Mouse (Mus musculus): ENCODE measurements at regions not wholly inside any gene's neighbourhood (a gene's known extent, or its start where the extent isn't known, plus 50 kb on each side); places are given as distances from the start of the nearest gene placed in this dataset.

DNA sequence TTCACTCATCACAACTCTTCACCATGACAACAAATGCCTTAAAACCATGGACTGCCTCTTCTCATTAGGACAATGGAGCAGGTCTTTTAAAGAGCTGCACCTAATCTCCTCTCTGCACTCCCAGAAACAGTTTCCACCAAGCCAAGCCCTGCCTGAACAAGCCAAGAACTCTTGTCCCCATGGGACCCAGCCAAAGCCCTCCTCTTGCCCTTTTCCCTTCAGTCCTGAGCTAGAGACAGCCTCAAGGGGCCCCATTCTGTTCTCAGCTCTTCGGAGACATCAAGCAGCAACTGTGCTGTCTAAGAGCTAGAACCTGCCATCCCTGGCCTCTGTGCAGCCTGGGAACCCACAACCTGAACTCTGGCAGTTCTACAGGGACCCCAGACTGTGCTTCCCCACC lies 345.0 kb upstream of the Irak1bp1 start:
- Histone ChIP-seq H3K36me3 (replicated peaks; ENCODE audit: control insufficient read depth, insufficient read depth, low read length) (no peaks in the 10 kb centered on the region), H3K4me2 (ENCODE audit: low read depth, low read length) (no peak overlapping the region), H3K27me3 (ENCODE audit: control insufficient read depth, insufficient read depth, low read length) (no peaks in the 10 kb centered on the region), H3K4me1 (ENCODE audit: control insufficient read depth, insufficient read depth) (no peaks in the 10 kb centered on the region), H3K4me3 (ENCODE audit: low read depth, low read length) (no peak overlapping the region), H3K27ac (ENCODE audit: low read depth) (no peak overlapping the region), H3K9ac (replicated peaks; ENCODE audit: low read depth, low read length) (no peak overlapping the region), H3K9me3 (replicated peaks; ENCODE audit: control insufficient read depth, low read length) (no peaks in the 10 kb centered on the region)
- ATAC-seq (ENCODE audit: insufficient read depth, low read depth) (no peak), DNase-seq (ENCODE audit: low spot score) (no peak)
- 54% methylated on average over 1 of the region's 1 CpGs for WGBS
- TF ChIP-seq CTCF (IDR thresholded peaks at IDR 0.05; ENCODE audit: low read depth) (no peak), EP300 (IDR thresholded peaks at IDR 0.05; ENCODE audit: low read depth) (no peak)

DNA sequence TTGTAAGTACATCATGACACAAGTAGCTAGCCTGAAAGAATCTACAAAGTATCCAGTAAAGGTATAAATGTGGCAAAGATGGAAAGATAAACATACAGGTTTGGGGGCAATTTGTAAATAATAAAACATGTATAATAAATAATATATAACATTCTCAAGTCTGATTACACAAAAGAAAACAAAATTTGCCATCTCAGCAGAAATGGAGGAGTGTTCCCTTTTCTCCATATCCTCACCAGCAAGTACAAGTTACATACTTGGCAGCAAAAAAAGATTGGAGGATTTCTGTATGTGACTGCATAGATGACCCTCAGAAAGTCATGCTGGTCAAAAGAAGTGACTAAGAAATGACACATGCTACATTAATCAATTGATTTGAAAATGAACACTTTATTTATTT lies 335.9 kb upstream of the Irak1bp1 start:
- Histone ChIP-seq H3K27me3 (ENCODE audit: control insufficient read depth, insufficient read depth, low read length) (no peaks in the 10 kb centered on the region), H3K9me3 (replicated peaks; ENCODE audit: control insufficient read depth, low read length) (no peaks in the 10 kb centered on the region), H3K36me3 (replicated peaks; ENCODE audit: control insufficient read depth, insufficient read depth, low read length) (no peaks in the 10 kb centered on the region), H3K9ac (replicated peaks; ENCODE audit: low read depth, low read length) (no peak overlapping the region), H3K4me3 (ENCODE audit: low read depth, low read length) (no peak overlapping the region), H3K27ac (ENCODE audit: low read depth) (no peak overlapping the region), H3K4me1 (ENCODE audit: control insufficient read depth, insufficient read depth) (no peaks in the 10 kb centered on the region), H3K4me2 (ENCODE audit: low read depth, low read length) (no peak overlapping the region)
- TF ChIP-seq CTCF (IDR thresholded peaks at IDR 0.05; ENCODE audit: low read depth): no peak
- TF ChIP-seq EP300 (IDR thresholded peaks at IDR 0.05; ENCODE audit: low read depth): no peak
- DNase-seq (ENCODE audit: low spot score) (no peak), ATAC-seq (ENCODE audit: insufficient read depth, low read depth) (no peak)

DNA sequence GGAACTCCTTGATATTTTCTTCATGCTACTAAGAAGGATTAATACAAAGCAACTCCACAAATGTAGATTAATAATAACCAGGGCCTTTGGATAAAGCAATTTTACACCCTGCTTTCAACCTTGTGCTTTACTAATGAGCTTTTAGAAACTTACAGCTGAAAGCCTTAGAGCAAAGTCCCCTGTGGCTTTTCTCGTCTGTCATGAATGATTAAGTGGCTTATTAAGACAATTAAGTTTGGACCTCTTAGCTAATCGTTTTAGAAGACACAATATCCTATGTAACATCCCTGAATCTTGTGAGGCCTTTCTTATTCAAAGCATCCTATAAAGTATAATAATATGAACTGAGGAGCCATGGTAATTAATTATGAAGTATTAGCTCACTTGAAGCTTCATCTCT lies 319.3 kb upstream of the Irak1bp1 start:
- no peak for DNase-seq (ENCODE audit: low spot score)
- whole genome bisulfite sequencing: 40% methylated on average over 2 of the region's 2 CpGs
- no peak overlapping the region for H3K4me2 ChIP-seq (ENCODE audit: low read depth, low read length)
- no peaks in the 10 kb centered on the region for H3K4me1 ChIP-seq (ENCODE audit: control insufficient read depth, insufficient read depth)
- no peaks in the 10 kb centered on the region for H3K36me3 ChIP-seq (replicated peaks; ENCODE audit: control insufficient read depth, insufficient read depth, low read length)
- H3K27me3 ChIP-seq (ENCODE audit: control insufficient read depth, insufficient read depth, low read length): no peaks in the 10 kb centered on the region
- H3K4me3 ChIP-seq (ENCODE audit: low read depth, low read length): no peak overlapping the region
- H3K9me3 ChIP-seq (replicated peaks; ENCODE audit: control insufficient read depth, low read length): no peaks in the 10 kb centered on the region
- H3K27ac ChIP-seq (ENCODE audit: low read depth): no peak overlapping the region
- TF ChIP-seq CTCF (IDR thresholded peaks at IDR 0.05; ENCODE audit: low read depth): no peak
- no peak for TF ChIP-seq EP300 (IDR thresholded peaks at IDR 0.05; ENCODE audit: low read depth)
- no peak for ATAC-seq (ENCODE audit: insufficient read depth, low read depth)
- H3K9ac ChIP-seq (replicated peaks; ENCODE audit: low read depth, low read length): no peak overlapping the region

DNA sequence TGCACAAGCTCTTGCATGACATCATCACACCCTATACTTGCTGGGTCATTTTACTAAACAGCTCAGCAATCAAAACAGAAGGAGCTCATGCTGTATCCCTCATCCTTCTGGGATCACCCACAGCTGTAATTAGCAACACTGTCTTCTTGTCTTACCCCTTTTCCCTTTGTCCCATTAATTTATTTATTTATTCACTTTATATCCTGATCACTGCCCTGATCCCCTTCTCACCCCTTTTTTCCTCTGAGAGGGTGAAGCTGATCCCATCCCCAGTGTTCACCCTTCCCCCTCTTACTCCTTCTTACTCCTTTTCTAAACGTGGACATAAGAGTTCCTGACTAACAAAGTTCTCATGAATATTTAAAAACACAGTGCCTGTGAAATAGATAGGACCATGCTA lies 310.3 kb upstream of the Irak1bp1 start:
- 15% methylated on average over 1 of the region's 1 CpGs for WGBS
- H3K36me3 ChIP-seq (replicated peaks; ENCODE audit: control insufficient read depth, insufficient read depth, low read length): no peaks in the 10 kb centered on the region

DNA sequence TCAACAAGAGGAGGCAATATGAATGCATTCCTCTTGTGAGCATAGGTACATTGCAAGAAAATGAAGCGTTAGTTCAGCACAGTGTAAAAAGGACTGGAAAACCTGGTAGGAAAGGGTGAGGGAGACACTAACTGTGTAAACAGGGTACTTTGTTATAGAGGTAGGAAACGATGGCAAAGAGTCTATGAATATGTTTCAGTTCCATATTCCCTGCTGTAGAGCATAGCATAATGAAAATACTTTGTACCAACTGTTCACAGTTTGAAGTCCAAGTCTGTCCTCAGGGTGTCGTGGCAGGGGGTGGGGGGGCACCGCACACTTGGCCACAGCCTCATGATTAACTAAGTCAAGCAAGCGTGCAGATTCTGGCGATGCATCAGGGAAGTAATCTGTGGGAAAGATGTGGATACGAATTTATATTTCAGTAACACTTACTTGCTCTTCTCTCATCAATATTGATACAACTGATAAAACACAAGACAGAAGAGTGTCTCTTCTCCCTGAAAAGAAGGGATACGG lies 301.4 kb upstream of the Irak1bp1 start:
- TF ChIP-seq EP300 (IDR thresholded peaks at IDR 0.05; ENCODE audit: low read depth): no peak
- TF ChIP-seq CTCF (IDR thresholded peaks at IDR 0.05; ENCODE audit: low read depth): no peak
- Histone ChIP-seq H3K4me3 (ENCODE audit: low read depth, low read length) (no peak overlapping the region), H3K27me3 (ENCODE audit: control insufficient read depth, insufficient read depth, low read length) (no peaks in the 10 kb centered on the region), H3K27ac (ENCODE audit: low read depth) (no peak overlapping the region), H3K4me2 (ENCODE audit: low read depth, low read length) (no peak overlapping the region), H3K9me3 (replicated peaks; ENCODE audit: control insufficient read depth, low read length) (no peaks in the 10 kb centered on the region), H3K9ac (replicated peaks; ENCODE audit: low read depth, low read length) (no peak overlapping the region), H3K4me1 (ENCODE audit: control insufficient read depth, insufficient read depth) (no peaks in the 10 kb centered on the region), H3K36me3 (replicated peaks; ENCODE audit: control insufficient read depth, insufficient read depth, low read length) (no peaks in the 10 kb centered on the region)
- ATAC-seq (ENCODE audit: insufficient read depth, low read depth) (no peak), DNase-seq (ENCODE audit: low spot score) (no peak)
- WGBS: 72% methylated on average over 8 of the region's 8 CpGs

More for the DNA sequence above, 310.3 kb upstream of the Irak1bp1 start:
- H3K4me3 ChIP-seq (ENCODE audit: low read depth, low read length): no peak overlapping the region
- DNase-seq (ENCODE audit: low spot score) (no peak), ATAC-seq (ENCODE audit: insufficient read depth, low read depth) (no peak)
- TF ChIP-seq CTCF (IDR thresholded peaks at IDR 0.05; ENCODE audit: low read depth) (no peak), EP300 (IDR thresholded peaks at IDR 0.05; ENCODE audit: low read depth) (no peak)
- H3K9me3 ChIP-seq (replicated peaks; ENCODE audit: control insufficient read depth, low read length): no peaks in the 10 kb centered on the region
- no peak overlapping the region for H3K4me2 ChIP-seq (ENCODE audit: low read depth, low read length)
- no peak overlapping the region for H3K9ac ChIP-seq (replicated peaks; ENCODE audit: low read depth, low read length)
- H3K4me1 ChIP-seq (ENCODE audit: control insufficient read depth, insufficient read depth): no peaks in the 10 kb centered on the region
- H3K27me3 ChIP-seq (ENCODE audit: control insufficient read depth, insufficient read depth, low read length): no peaks in the 10 kb centered on the region
- H3K27ac ChIP-seq (ENCODE audit: low read depth): no peak overlapping the region

DNA sequence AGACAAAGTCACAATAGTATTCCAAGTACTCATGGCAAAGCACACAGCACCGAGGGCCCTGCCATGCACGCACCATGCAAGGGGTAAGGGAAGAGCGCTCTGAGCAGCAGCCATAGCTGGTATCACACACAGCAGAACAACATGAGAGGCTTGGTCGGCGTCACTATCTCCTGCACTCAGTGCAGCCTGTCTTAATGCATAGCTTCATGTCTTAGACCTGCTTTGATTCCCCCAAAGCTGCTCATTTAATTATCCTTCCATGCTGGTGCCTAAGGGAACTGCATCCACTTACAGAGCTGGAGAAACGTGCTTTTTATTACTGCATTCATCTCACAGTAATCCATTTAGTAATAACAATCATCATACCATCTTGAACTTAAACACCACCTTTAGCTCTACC lies 276.6 kb upstream of the Irak1bp1 start:
- WGBS: 74% methylated on average over 6 of the region's 6 CpGs

More for the DNA sequence above, 276.6 kb upstream of the Irak1bp1 start:
- Histone ChIP-seq H3K27ac (ENCODE audit: low read depth) (no peak overlapping the region), H3K4me3 (ENCODE audit: low read depth, low read length) (no peak overlapping the region), H3K9ac (replicated peaks; ENCODE audit: low read depth, low read length) (no peak overlapping the region), H3K9me3 (replicated peaks; ENCODE audit: control insufficient read depth, low read length) (no peaks in the 10 kb centered on the region), H3K27me3 (ENCODE audit: control insufficient read depth, insufficient read depth, low read length) (no peaks in the 10 kb centered on the region), H3K4me1 (ENCODE audit: control insufficient read depth, insufficient read depth) (no peaks in the 10 kb centered on the region), H3K36me3 (replicated peaks; ENCODE audit: control insufficient read depth, insufficient read depth, low read length) (no peaks in the 10 kb centered on the region), H3K4me2 (ENCODE audit: low read depth, low read length) (no peak overlapping the region)
- no peak for ATAC-seq (ENCODE audit: insufficient read depth, low read depth)
- DNase-seq (ENCODE audit: low spot score): no peak
- no peak for TF ChIP-seq CTCF (IDR thresholded peaks at IDR 0.05; ENCODE audit: low read depth)
- TF ChIP-seq EP300 (IDR thresholded peaks at IDR 0.05; ENCODE audit: low read depth): no peak

Measured in heart, postnatal 0 days (tissue).